Mouse (Mus musculus): ENCODE data around the gene Hs2st1.

- TF ChIP-seq USF2 (IDR thresholded peaks at IDR 0.05; ENCODE audit: borderline replicate concordance in 1 of 2, insufficient read depth in 1 of 2, low read depth in 1 of 2, low read length in 2 of 2) (no peak), CHD1 (IDR thresholded peaks at IDR 0.05; ENCODE audit: low read depth, low read length) (no peak), UBTF (IDR thresholded peaks at IDR 0.05; ENCODE audit: borderline replicate concordance, insufficient read depth, low read depth, low read length) (no peak), TCF12 (IDR thresholded peaks at IDR 0.05; ENCODE audit: low read depth, low read length) (no peak)
Measured at GRCm38 (mm10) chr3:144434276-144434675, 135.7 kb downstream of the Hs2st1 start.

All from MEL (cell line).